Mouse (Mus musculus) urinary bladder, postnatal 4 days (tissue): ENCODE data around the gene Rfng.
A peak's percentile ranks its signal among the peaks of the same experiment; 100 is the strongest.
"Not testable (repeated sequence)": the region's sequence is repeated elsewhere in the genome, so short reads cannot be mapped to it uniquely, and the experiment has no call there.

Experiments used
- DNase-seq, 2 experiments: peaks; one replicate each; pipeline ENCODE4 v3.0.0; 2021 to 2022; ENCODE audit warnings: low spot score in 2 of 2

Gene Rfng

DNA sequence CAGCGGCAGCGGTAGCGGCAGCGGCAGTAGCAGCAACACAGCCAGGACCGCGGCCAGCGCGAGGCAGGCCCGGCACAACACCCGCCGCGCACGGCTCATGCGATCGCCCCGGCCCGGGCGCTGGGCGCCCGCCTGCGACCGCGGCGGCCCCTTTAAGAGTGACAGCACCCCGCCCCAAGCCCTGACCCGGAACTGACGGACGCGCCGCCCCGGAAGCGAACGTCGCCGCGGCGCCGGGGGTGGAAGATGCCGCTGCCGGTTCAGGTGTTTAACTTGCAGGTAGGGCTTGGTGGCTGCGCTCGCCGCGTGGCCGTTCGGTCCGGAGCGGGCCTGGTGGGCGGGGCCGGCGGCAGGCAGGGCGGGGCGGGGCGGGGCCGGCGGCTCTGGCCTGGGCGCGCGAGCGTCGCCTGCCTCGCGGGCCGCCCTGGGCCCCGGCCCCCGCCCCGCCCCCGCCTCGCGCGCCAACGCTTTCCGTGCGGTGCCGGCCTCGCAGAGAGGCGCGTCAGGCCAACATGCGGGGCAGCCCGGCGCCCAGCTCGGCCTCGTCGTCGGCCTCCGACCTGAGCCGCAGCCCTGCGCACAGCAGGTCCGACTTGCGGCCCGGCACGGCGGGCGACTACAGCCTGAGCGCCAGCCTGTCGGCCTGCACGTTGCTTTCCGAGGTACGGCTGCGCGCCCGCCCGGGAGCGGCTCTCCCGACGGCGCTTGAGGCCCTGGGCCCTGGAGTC lies at the start of gene Rfng, which contains the start of gene Gps1:
Rfng (minus strand) TSS at position 144 of the 728 bp plus-strand sequence.
Gps1 (plus strand) TSS at position 209 of the 728 bp plus-strand sequence.
- peak; percentile 78 to 81 for DNase-seq

GRCm38 (mm10) chr11:120832962-120833361 lies 49.0 kb upstream of the Rfng start:
- not testable (repeated sequence) for DNase-seq

- DNase-seq, result no peak
Measured at GRCm38 (mm10) chr11:120831659-120832440, 47.8 kb upstream of the Rfng start.

- no peak for DNase-seq
Measured at GRCm38 (mm10) chr11:120830686-120831085, 46.7 kb upstream of the Rfng start.

DNA sequence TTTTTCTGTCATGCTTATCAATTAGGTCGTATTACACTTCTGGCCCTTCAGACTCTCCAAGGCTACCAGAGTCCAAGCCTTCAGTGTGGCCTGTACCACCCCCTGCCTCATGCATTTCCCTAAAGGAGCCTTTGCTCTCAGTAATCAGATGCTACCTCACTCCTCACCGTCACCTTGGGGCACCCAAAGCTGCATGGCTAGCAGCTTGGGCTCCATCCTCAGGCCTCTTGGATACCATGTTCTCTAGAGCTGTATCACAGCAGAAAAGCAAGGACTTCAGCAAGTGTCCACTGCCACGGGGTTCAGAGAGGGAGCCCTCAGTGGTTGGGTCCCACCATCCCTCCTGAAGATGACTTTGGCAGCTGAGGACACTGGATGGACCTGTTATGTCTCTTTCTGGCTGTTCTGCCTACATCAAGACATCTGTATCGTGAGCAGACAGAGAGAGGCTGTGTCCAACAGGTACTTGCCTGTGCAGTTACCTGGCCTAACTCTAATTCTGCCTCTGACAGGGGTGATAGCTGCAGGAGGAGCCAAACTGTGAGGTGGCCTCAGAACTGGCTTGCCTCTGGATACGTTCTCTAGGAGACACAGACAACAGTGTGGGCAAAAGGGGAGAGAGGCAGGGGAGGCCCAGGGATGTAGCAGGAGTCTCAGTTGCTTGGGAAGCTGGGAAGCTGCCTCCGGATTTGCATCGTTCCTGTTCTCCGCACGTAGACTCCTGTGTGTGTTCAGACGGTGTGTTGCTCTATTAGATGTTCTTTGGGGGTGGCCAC lies 45.9 kb upstream of the Rfng start:
- no peak for DNase-seq

DNA sequence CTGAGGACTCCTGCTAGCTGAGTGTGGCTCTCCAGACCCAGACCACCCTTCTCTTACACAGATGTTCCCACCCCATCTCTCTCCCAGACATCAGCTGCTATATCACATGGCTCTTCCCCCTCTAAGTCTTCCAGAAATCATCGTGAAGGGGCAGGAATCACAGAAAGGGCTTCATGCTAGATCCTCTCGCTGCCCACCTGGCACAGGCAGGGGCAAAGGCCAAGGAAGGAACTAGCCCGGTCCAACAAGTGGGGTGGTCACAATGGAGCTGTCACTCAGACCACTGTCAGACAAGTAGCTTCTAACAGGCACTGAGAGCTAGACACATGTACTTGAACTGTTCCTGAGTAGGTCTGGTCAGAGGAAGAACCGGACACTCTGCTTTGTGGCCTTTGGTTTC lies 44.4 kb upstream of the Rfng start:
- no peak for DNase-seq

- no peak for DNase-seq
Measured at GRCm38 (mm10) chr11:120826016-120826953, 42.3 kb upstream of the Rfng start.

DNA sequence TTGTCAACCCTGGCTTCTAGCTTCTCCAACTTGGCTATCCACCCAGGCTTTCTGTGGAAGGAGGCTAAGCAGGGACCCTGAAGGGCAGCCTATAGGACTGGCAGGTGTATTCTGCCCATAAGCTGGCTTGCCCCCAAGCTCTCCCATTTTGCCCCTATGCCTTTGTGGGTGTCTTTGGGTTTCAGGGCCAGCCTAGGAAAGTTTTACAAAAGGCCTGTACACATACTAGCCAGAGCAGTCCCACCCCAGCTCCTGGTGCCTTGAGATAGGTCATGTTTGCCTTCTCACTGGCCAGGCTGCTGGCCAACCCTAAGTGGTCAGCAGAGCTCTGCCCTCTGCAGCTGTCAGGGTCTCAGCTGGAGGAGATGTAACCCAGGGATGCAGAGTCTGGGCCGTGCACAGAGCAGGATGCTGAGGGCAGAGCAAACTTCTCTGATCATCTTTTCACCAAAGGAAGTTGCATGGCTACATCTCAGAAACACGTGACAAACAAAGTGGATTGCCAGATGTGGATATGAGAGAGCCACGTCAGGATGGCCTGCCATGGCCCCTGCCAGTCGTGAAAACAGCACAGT lies 41.4 kb upstream of the Rfng start:
- no peak for DNase-seq

DNA sequence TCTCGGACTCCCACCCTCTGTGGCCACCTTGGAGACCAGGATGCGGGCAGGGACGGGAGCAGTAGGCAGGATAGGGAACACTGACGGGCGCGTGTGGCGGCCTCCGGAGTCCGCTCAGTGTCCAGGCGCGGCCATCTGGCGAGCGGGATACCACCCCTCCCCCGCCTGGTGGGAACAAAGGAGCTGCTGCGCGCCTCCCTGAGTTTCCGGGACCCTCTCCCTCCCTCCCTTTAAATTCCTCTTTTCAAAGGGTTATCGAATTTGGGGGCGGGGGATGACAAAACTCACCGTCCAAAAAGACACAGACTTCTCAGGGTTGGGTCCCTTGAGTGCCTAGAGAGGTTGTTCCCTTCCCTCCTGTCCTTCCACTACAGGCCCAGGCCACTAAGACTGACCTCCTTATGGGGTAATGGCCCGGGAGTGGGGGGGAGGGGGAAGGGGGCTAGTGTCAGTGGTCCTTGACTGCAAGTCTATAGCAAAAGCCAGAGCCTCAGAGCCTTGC lies 40.8 kb upstream of the Rfng start:
- no peak for DNase-seq

- peak; percentile 97 to 98 for DNase-seq
Measured at GRCm38 (mm10) chr11:120823956-120824786, 40.2 kb upstream of the Rfng start, which contains the start of gene Fasn. TSS of gene Fasn (minus strand) at chr11:120824547.

DNA sequence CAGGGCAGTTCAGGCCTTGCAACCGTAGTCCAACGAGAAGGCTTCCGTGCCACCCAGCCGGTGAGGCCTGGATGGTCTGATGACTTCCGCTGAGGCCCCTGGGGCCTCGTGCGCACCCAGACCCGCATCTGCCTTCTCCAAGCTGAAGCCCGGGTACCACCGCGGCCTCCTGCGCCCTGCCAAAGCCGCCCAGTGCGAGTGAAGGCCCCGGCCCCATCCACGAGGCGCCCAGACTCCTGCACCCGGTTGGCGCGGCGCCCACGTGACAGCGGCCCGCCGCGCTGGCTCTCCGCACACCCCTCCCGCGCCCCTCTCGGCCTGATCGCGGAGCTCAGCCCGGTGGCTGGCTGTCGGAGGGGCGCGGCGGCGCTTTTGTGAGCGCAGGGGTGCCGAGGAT lies 39.5 kb upstream of the Rfng start:
- peak in 1 of 2 experiments; percentile 73 for DNase-seq

DNA sequence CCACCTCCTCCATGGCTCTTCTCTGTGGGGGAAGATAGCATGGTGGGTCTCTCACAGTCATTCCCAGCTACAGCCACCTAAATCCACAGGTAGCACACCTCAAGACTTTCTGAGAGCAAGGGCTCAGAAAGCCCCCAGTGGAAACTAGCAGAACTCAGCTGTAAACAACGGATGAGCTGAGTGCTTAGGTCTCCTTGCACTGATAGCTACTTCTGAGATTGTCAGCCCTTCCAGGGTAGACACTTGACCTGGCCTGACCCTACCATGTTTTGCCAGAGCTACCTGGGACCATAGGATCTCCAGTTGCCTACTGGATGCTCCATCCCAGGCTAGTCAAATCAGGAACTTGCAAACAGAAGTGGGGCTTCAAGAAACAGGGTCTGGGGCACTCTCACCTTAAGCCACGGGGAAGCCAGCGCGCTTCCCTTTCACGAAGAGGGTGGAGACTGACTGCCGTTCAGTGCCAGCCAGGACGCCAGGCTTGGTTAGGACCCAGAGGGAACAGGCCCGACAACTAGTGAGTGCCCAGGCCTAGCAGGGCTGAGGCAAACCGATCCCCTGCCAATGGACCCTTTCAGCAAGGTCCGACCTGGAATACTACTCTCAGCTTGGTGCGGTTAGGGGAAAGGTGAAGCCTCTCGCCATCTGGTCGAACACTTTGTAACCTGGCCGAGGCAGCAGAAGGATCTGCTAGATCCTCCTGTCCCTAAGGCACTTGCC lies 39.0 kb upstream of the Rfng start:
- peak in 1 of 2 experiments; percentile 60 for DNase-seq

GRCm38 (mm10) chr11:120822321-120822720 lies 38.3 kb upstream of the Rfng start:
- DNase-seq, result no peak

DNA sequence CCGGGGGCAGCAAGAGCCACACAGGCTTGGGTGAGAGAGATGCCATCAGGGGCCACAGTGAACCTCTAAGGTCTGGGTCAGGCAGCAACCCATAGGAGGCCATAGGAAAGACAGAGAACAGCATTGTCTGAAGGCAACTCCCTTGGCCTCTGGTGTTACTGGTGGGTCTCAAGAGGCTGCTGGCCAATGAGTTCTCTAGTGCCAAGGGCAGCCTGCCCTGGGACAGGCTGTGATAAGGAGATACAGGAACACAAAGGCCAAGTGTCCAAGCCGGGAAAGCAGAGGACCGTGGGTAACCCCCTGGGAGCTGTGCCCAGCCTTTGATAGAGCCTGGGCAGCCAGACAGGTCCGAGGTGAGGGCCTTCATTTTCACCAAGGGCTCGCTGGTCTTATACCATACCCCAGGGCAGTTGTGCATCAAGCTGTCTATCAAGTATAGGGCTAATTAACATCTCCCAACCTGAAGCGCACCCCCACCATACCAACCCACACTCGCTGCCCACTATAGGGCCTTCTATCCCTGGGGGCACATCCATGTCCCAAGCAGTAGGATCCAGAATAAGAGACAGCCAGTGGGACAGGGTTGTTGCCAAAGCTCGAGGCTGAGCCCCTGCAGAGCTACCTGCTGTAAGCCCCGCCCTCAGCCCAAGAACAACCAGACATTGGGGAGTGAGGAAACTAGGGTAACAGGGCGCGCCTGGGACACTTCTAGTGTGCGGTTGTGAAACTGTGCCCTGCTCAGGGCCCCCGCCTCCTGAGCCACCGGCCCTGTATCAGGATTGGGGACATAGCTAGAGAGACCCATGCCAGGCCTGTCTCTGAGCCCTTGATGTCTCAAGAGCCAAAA lies 37.3 kb upstream of the Rfng start:
- no peak for DNase-seq

GRCm38 (mm10) chr11:120820546-120820945 lies 36.5 kb upstream of the Rfng start:
- DNase-seq, result peak in 1 of 2 experiments; percentile 57

DNA sequence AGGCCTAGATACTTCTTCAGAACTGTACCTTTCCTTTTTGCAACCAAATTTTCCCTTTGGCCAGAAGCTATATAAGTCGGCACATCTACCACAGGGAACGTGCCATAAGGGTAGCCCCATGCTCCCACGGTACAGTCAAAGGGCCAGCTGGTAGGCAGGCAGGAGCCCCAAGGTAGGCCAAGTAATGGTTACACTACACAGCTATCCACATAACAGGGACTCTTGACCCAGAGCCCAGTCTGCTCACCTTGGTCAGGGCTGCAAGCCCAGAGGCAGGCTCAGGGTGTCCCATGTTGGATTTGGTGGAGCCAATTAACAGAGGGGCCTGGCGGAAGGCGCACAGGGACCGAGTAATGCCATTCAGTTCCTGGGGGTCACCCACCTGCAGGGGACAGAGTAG lies 35.5 kb upstream of the Rfng start:
- no peak for DNase-seq

- no peak for DNase-seq
Measured at GRCm38 (mm10) chr11:120818251-120818650, 34.2 kb upstream of the Rfng start.

DNA sequence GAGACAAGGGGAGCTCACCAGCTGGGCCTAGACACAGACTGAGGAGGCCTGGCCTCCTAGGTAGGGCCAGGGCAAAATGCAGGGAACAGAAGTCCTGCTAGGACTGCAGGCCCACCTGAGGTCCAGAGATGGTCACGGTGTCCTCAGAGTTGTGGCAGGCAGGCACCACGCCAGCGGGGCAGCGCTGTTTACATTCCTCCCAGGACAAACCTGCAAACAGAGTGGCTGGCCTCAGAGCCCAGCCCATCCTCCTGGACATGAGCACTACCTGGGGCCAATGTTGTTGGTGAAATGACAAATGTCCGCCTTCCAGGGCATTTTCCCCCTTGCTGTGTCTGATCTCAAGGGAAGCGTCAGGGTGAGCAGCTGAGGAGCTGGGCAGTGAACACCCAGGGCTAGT lies 33.4 kb upstream of the Rfng start:
- DNase-seq, result no peak
